Mouse (Mus musculus) midbrain, embryonic 14.5 days (tissue): ENCODE measurements around the gene Olfr1196. TPM values are rescaled to one million over a fixed set of nuclear protein-coding genes. Genes with fewer than 3 reads are reported as not detected.
"Not testable (repeated sequence)": the region's sequence is repeated elsewhere in the genome, so short reads cannot be mapped to it uniquely, and the experiment has no call there.

ENCODE experiments used
- ATAC-seq: fragments of 200-750 bp; cut with Nextera tagmentation; 2 replicates; pipeline ENCODE4 v1.8.0; 2017; ENCODE audit warnings: moderate number of reproducible peaks, moderate library complexity; ENCODE audit not compliant: low FRiP score, low TSS enrichment
- DNase-seq: peaks from one replicate; pipeline ENCODE4 v3.0.0-alpha.2; 2015
- H3K27ac ChIP-seq: fragments of 300-500 bp; sonication (generic); replicated peaks from 2 replicates; pipeline ENCODE4 v1.5.1; 2014; ENCODE audit warnings: mild to moderate bottlenecking, low read depth, low read length, moderate library complexity
- H3K27me3 ChIP-seq: fragments of 300-500 bp; sonication (generic); 2 replicates; pipeline ENCODE4 v1.6.1; 2014; ENCODE audit warnings: low read length, control low read depth, mixed read lengths; ENCODE audit not compliant: control insufficient read depth, insufficient read depth
- H3K36me3 ChIP-seq: fragments of 300-500 bp; sonication (generic); 2 replicates; pipeline ENCODE4 v1.6.1; 2014; ENCODE audit warnings: low read length, control low read depth; ENCODE audit not compliant: control insufficient read depth, insufficient read depth
- H3K4me1 ChIP-seq: fragments of 300-500 bp; sonication (generic); 2 replicates; pipeline ENCODE4 v1.6.1; 2014; ENCODE audit warnings: mild to moderate bottlenecking, antibody characterized with exemption, low read length, control low read depth; ENCODE audit not compliant: control insufficient read depth, insufficient read depth
- H3K4me2 ChIP-seq: fragments of 300-500 bp; sonication (generic); 2 replicates; pipeline ENCODE4 v1.6.1; 2014; ENCODE audit warnings: mild to moderate bottlenecking, low read length, moderate library complexity
- H3K4me3 ChIP-seq: fragments of 300-500 bp; sonication (generic); replicated peaks from 2 replicates; pipeline ENCODE4 v1.5.1; 2014; ENCODE audit warnings: low read depth, low read length
- H3K9ac ChIP-seq: fragments of 300-500 bp; sonication (generic); replicated peaks from 2 replicates; pipeline ENCODE4 v1.6.1; 2014; ENCODE audit warnings: mild to moderate bottlenecking, low read length, moderate library complexity
- H3K9me3 ChIP-seq: fragments of 300-500 bp; sonication (generic); 2 replicates; pipeline ENCODE4 v1.6.1; 2016; ENCODE audit warnings: low read length, control low read depth, mixed read lengths; ENCODE audit not compliant: control insufficient read depth
- WGBS: fragments of 180-500 bp; shearing (Covaris S2); extraction: QIAGEN DNeasy Blood & Tissue Kit; methylation state at CpG from one replicate; pipeline ENCODE4 v1.1.7; 2014; 5-methylcytosine and 5-hydroxymethylcytosine counted together
- polyA plus RNA-seq: library from polyadenylated mRNA; unstranded; fragments of >200 nt; fragmentation: Nextera tagmentation; extraction: Ambion mirVana; gene quantifications from 2 replicates; pipeline ENCODE4 v1.2.1, GENCODE M21; 2014

Olfr1196 gene
- polyA plus RNA-seq: not detected in 2 replicates

DNA sequence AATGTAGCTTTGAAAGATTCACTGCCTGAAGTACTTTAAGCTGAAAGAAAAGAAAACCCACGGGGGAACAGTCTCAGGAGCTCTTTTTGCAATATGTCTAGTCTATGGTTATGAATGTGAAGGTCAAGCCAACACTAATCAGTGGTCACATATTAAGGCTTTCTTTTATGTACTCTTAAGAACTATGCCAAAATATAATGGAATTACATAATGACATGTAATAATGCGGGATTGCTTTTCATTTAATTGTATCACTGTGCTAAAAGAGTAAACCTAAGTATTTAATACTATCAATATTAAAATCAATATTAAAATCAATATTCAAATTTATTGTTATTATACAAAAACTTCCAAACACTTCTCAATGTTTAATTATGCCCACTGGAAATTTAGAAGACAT lies at the start of gene Olfr1196:
Gene Olfr1196 (minus strand): TSS at position 101 of the 400 bp plus-strand sequence.
- DNase-seq (no peak), ATAC-seq (no peak)
- Histone ChIP-seq H3K9me3 (no peaks in the 10 kb centered on the region), H3K4me1 (no peaks in the 10 kb centered on the region), H3K27me3 (no peaks in the 10 kb centered on the region), H3K36me3 (no peaks in the 10 kb centered on the region), H3K27ac (no peak within 1 kb of the TSS), H3K4me3 (no peak within 1 kb of the TSS), H3K4me2 (no peak within 1 kb of the TSS), H3K9ac (no peak within 1 kb of the TSS)
- 85% methylated on average over 2 of the region's 2 CpGs for WGBS

DNA sequence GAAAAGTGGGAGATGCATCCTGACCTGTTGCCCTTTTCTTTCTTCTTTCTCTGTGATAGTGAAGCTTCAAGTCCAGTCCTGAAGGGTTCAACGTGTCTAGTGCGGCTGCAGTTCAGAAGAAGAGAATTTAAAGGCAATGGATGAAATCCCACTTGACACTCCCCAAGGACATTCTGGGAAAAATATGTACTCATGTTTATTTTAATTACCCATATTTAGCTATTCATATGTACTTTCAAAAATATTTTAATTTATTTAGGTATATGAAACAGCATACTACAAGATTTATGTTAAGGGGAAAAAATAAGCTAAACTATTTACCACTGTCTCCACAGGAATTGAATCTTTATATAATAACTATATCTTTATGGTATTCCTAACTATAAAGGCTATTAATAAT lies 46.9 kb upstream of the Olfr1196 start, which contains the start of gene Olfr1198:
Gene Olfr1198 (minus strand): TSS at position 101 of the 400 bp plus-strand sequence.
- H3K27ac ChIP-seq: no peak within 1 kb of the TSS
- H3K9me3 ChIP-seq: no peaks in the 10 kb centered on the region
- H3K4me2 ChIP-seq: no peak within 1 kb of the TSS
- no peak for DNase-seq
- WGBS: 93% methylated on average over 2 of the region's 2 CpGs
- no peaks in the 10 kb centered on the region for H3K36me3 ChIP-seq
- no peaks in the 10 kb centered on the region for H3K27me3 ChIP-seq
- no peak within 1 kb of the TSS for H3K4me3 ChIP-seq
- no peak within 1 kb of the TSS for H3K9ac ChIP-seq
- ATAC-seq: no peak
- H3K4me1 ChIP-seq: no peaks in the 10 kb centered on the region

DNA sequence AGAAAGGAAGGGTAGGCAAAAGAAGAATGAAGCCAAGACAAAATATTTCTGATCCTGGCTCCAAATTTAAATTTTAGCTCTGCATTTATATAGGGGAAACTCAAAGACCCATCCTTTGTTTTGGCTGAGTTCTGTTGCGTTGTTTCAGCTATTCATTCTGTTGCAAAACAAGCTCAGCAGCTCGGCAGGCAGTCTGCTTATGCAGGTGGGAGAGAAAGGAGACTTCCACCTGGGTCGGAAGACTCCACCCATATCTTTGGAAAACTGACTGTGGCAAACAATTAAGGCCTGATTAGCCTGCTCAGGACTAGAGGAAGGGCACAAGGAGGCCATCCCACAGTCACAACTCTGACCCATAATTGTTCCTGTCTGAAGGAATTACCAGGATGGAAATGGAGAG lies 39.0 kb upstream of the Olfr1196 start:
- Histone ChIP-seq H3K27ac (no peak overlapping the region), H3K27me3 (no peaks in the 10 kb centered on the region), H3K9me3 (no peaks in the 10 kb centered on the region), H3K4me3 (no peak overlapping the region), H3K36me3 (no peaks in the 10 kb centered on the region), H3K4me1 (no peaks in the 10 kb centered on the region), H3K4me2 (no peak overlapping the region), H3K9ac (no peak overlapping the region)
- no peak for DNase-seq
- no peak for ATAC-seq
- 62% methylated on average over 3 of the region's 3 CpGs for WGBS

DNA sequence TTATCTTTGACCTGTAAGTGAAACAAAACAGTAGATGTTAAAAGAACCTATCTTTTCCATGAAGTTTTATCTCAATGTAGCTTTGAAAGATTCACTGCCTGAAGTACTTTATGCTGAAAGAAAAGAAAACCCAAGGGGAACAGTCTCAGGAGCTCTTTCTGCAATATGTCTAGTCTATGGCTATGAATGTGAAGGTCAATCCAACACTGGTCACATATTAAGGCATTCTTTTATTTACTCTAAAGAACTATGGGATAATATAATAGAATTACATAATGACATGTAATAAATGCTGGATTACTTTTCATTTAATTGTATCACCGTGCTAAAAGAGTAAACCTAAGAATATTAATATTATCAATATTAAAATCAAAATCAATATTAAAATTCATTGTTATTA lies 27.9 kb upstream of the Olfr1196 start, which contains the start of gene Olfr1197:
Gene Olfr1197 (minus strand): TSS at position 101 of the 400 bp plus-strand sequence.
- no peak for ATAC-seq
- H3K4me2 ChIP-seq: no peak within 1 kb of the TSS
- 93% methylated on average over 1 of the region's 1 CpGs for WGBS
- no peak for DNase-seq
- no peak within 1 kb of the TSS for H3K27ac ChIP-seq
- H3K27me3 ChIP-seq: no peaks in the 10 kb centered on the region
- no peaks in the 10 kb centered on the region for H3K9me3 ChIP-seq
- no peak within 1 kb of the TSS for H3K9ac ChIP-seq
- H3K4me3 ChIP-seq: no peak within 1 kb of the TSS
- no peaks in the 10 kb centered on the region for H3K4me1 ChIP-seq
- H3K36me3 ChIP-seq: no peaks in the 10 kb centered on the region

DNA sequence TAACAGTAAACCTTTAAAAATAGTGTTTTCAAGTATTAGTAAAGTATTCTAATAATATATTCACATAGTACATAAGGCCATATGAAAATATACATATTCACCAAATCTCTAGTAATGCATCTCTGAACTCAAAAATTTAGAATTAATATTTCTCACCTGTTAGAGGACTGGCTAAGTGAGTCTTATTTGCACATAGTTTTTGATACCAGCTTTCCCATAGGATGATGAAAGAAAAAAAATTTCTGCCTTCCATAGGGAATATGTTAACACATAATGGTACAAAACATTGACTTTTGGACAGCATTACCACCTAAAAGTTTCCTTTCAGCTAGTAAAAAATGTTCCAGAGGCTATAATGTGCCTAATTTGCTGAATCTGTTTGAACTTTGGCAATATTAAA lies 15.3 kb downstream of the Olfr1196 start, which contains the start of gene Olfr1195:
Gene Olfr1195 (minus strand): TSS at position 101 of the 400 bp plus-strand sequence.
- no peaks in the 10 kb centered on the region for H3K36me3 ChIP-seq

DNA sequence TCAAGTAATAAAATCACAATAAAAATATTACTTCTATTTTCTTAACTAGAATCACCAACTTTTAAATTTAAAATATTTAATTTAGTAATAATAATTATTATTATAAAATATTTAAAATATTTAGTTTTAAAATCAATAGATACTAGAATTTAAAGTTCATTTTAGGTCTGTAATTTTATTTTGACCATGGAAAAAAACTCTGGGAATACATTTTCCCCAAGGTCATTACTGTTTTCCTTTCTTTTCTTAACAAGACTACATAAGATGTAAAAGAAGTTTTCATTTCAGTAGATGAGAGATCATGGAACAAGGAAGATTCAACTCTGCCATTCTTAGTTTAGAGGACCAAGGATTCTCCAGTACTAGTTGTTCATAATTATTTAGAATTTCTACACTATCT lies 29.1 kb downstream of the Olfr1196 start, which contains the start of gene Olfr1193:
Gene Olfr1193 (plus strand): TSS at position 301 of the 400 bp plus-strand sequence.
- not testable (repeated sequence) for DNase-seq, H3K9ac ChIP-seq, H3K36me3 ChIP-seq, H3K4me1 ChIP-seq, H3K4me3 ChIP-seq, ATAC-seq, H3K4me2 ChIP-seq, H3K9me3 ChIP-seq, H3K27me3 ChIP-seq, H3K27ac ChIP-seq

More for the DNA sequence above, 15.3 kb downstream of the Olfr1196 start, which contains the start of gene Olfr1195:
- Histone ChIP-seq H3K4me3 (no peak within 1 kb of the TSS), H3K27ac (no peak within 1 kb of the TSS), H3K27me3 (no peaks in the 10 kb centered on the region), H3K4me2 (no peak within 1 kb of the TSS), H3K9me3 (no peaks in the 10 kb centered on the region), H3K4me1 (no peaks in the 10 kb centered on the region), H3K9ac (no peak within 1 kb of the TSS)
- ATAC-seq (no peak), DNase-seq (no peak)

DNA sequence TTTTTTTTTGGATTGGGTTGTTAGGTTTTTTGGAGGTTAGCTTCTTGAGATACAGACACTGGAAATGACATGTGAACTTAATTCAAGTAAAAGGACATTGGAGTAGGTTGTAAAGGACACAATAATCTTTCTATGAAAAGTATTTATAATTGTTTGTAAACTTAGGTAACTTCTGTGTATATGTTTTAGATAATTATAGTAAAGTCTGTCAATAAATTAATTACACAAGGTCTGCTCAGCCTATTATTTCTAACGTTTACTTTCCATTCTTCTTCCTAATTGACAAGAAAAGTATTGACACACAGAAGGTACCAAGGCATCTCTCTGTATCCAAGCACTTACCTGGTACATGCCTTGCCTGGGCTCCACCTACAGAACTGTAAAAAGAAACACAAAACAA lies 56.2 kb downstream of the Olfr1196 start, which contains the start of gene Olfr1192-ps1:
Gene Olfr1192-ps1 (plus strand): TSS at position 301 of the 400 bp plus-strand sequence.
- Histone ChIP-seq H3K4me2 (no peak within 1 kb of the TSS), H3K27me3 (no peaks in the 10 kb centered on the region), H3K27ac (no peak within 1 kb of the TSS), H3K4me3 (no peak within 1 kb of the TSS), H3K9me3 (no peaks in the 10 kb centered on the region), H3K9ac (no peak within 1 kb of the TSS), H3K4me1 (no peaks in the 10 kb centered on the region), H3K36me3 (no peaks in the 10 kb centered on the region)
- 60% methylated on average over 1 of the region's 1 CpGs for WGBS
- ATAC-seq (no peak), DNase-seq (no peak)

Other genes with a start within 250 kb of the Olfr1196 start
- not detected in 2 replicates for gene Olfr1183, start 249.7 kb downstream of the Olfr1196 start, polyA plus RNA-seq
- not detected in 2 replicates for gene Olfr1184, start 221.0 kb downstream of the Olfr1196 start, polyA plus RNA-seq
- not detected in 2 replicates for gene Olfr1185-ps1, start 211.3 kb downstream of the Olfr1196 start, polyA plus RNA-seq
- not detected in 2 replicates for gene Olfr1186, start 186.0 kb downstream of the Olfr1196 start, polyA plus RNA-seq
- not detected in 2 replicates for gene Olfr1188, start 147.7 kb downstream of the Olfr1196 start, polyA plus RNA-seq
- not detected in 2 replicates for gene Olfr1189, start 118.1 kb downstream of the Olfr1196 start, polyA plus RNA-seq
- gene Olfr1191-ps1, start 64.1 kb downstream of the Olfr1196 start, polyA plus RNA-seq: not detected in 2 replicates
- not detected in 2 replicates for gene Olfr1192-ps1, start 56.1 kb downstream of the Olfr1196 start, polyA plus RNA-seq
- gene Olfr1193, start 29.0 kb downstream of the Olfr1196 start, polyA plus RNA-seq: not detected in 2 replicates
- gene Olfr1195, start 15.4 kb downstream of the Olfr1196 start, polyA plus RNA-seq: not detected in 2 replicates
- not detected in 2 replicates for gene Olfr1197, start 27.8 kb upstream of the Olfr1196 start, polyA plus RNA-seq
- not detected in 2 replicates for gene Olfr1198, start 46.8 kb upstream of the Olfr1196 start, polyA plus RNA-seq
- gene Olfr1199, start 55.9 kb upstream of the Olfr1196 start, polyA plus RNA-seq: not detected in 2 replicates
- gene Olfr1200, start 65.9 kb upstream of the Olfr1196 start, polyA plus RNA-seq: not detected in 2 replicates
- not detected in 2 replicates for gene Olfr1201, start 88.4 kb upstream of the Olfr1196 start, polyA plus RNA-seq
- gene Olfr1202, start 109.9 kb upstream of the Olfr1196 start, polyA plus RNA-seq: not detected in 2 replicates
- not detected in 2 replicates for gene Olfr1205, start 125.1 kb upstream of the Olfr1196 start, polyA plus RNA-seq
- gene Olfr1204, start 144.7 kb upstream of the Olfr1196 start, polyA plus RNA-seq: not detected in 2 replicates
- gene Olfr1206, start 158.6 kb upstream of the Olfr1196 start, polyA plus RNA-seq: not detected in 2 replicates
- gene Olfr1208, start 197.7 kb upstream of the Olfr1196 start, polyA plus RNA-seq: not detected in 2 replicates
- not detected in 2 replicates for gene Olfr1209, start 210.6 kb upstream of the Olfr1196 start, polyA plus RNA-seq
- not detected in 2 replicates for gene Olfr1211, start 233.5 kb upstream of the Olfr1196 start, polyA plus RNA-seq
- gene Olfr1212, start 249.4 kb upstream of the Olfr1196 start, polyA plus RNA-seq: not detected in 2 replicates